Mouse (Mus musculus): Measurements from ENCODE around the gene Fam120a.

DNA sequence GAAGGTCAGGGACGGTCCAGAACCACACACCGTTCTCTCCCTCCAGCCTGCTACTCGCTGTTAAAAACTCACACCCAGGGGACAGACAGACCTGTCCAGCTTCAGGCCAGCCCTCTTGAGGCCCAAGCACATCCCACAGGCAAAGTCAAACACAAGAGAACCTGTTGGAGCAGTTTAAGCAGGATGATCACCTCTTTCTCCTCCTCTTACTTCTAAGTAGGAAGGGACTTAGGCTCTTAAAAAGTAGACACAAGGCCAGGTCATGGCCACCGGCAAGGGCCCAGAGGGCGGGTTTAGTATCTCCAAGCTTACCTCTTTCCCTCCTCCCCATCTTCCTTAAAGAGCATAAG lies 98.2 kb downstream of the Fam120a start:
- TF ChIP-seq GATA1 (IDR thresholded peaks at IDR 0.05; ENCODE audit: borderline replicate concordance, low read length) = no peak
- no peak for TF ChIP-seq FLI1 (IDR thresholded peaks at IDR 0.05; ENCODE audit: low read length)

Data from megakaryocyte, embryonic 14.5 days (primary cell).